28 mouse cellular contexts compared by ENCODE assay signal in genomic region chr13:37511006-37511405, GRCm38 (mm10).
A peak's percentile ranks its signal among the peaks of the same experiment; 100 is the strongest.
DNase-seq lines count a peak whose midpoint lies in the region; ATAC-seq and TF ChIP-seq lines count a peak whose summit lies in the region.
"Had no signal": no experiment of that assay in that cellular context is flagged by ENCODE, and none has a peak within 500 bp of the region (broad histone marks: within the 10 kb centered on the region; RNA-seq: fewer than 3 reads in every experiment).

No protein-coding gene starts in this region.

- no peak for ATAC-seq in heart, embryonic 12.5 days (ENCODE audit: insufficient number of reproducible peaks, low FRiP score)
- no peak for ATAC-seq in lung, embryonic 14.5 days (ENCODE audit: insufficient read depth)
- no peak for ATAC-seq in midbrain, embryonic 11.5 days (ENCODE audit: low FRiP score)
- no peak for ATAC-seq in midbrain, embryonic 16.5 days
- ATAC-seq in activated CD4-positive, CD25-positive, alpha-beta regulatory T cell, adult 4 months: no peak
- ATAC-seq: CD4-positive, CD25-positive, alpha-beta regulatory T cell, adult 4 months; forebrain, embryonic 16.5 days; intestine, embryonic 16.5 days; midbrain, embryonic 15.5 days had no signal

- no peak overlapping the region for H3K9ac ChIP-seq in heart, embryonic 12.5 days
- H3K9ac ChIP-seq in lung, embryonic 14.5 days: no peak overlapping the region
- no peak overlapping the region for H3K9ac ChIP-seq in midbrain, embryonic 11.5 days (ENCODE audit: low read length)
- H3K9ac ChIP-seq in midbrain, embryonic 16.5 days (ENCODE audit: low read depth, low read length): no peak overlapping the region
- H3K9ac ChIP-seq: hindbrain, embryonic 13.5 days; limb, embryonic 13.5 days; midbrain, embryonic 15.5 days; neural tube, embryonic 12.5 days had no signal

- no peak overlapping the region for H3K4me3 ChIP-seq in heart, embryonic 12.5 days
- no peak overlapping the region for H3K4me3 ChIP-seq in heart, embryonic 10.5 days
- H3K4me3 ChIP-seq in lung, embryonic 14.5 days (ENCODE audit: low read depth, low read length): no peak overlapping the region
- H3K4me3 ChIP-seq in midbrain, embryonic 11.5 days (ENCODE audit: low read depth, low read length): no peak overlapping the region
- H3K4me3 ChIP-seq in midbrain, embryonic 16.5 days (ENCODE audit: low read depth, low read length): no peak overlapping the region
- H3K4me3 ChIP-seq: erythroblast, embryonic 14.5 days; hindbrain, embryonic 13.5 days; limb, embryonic 13.5 days; midbrain, embryonic 15.5 days; myocyte; neural tube, embryonic 12.5 days had no signal

- H3K9me3 ChIP-seq in heart, embryonic 12.5 days (replicated peaks): no peaks in the 10 kb centered on the region
- no peaks in the 10 kb centered on the region for H3K9me3 ChIP-seq in heart, embryonic 10.5 days
- H3K9me3 ChIP-seq in lung, embryonic 14.5 days (ENCODE audit: low read depth, low read length): no peaks in the 10 kb centered on the region
- H3K9me3 ChIP-seq in midbrain, embryonic 11.5 days (ENCODE audit: control insufficient read depth, low read length): no peaks in the 10 kb centered on the region
- no peaks in the 10 kb centered on the region for H3K9me3 ChIP-seq in midbrain, embryonic 16.5 days (replicated peaks; ENCODE audit: control insufficient read depth, low read length, poor library complexity, severe bottlenecking)
- H3K9me3 ChIP-seq: hindbrain, embryonic 13.5 days; limb, embryonic 13.5 days; midbrain, embryonic 15.5 days; neural tube, embryonic 12.5 days had no signal

- H3K27ac ChIP-seq in heart, embryonic 12.5 days (ENCODE audit: poor library complexity, severe bottlenecking): peak overlapping the region; percentile 78; the same call in 1 of the 2 replicates
- H3K27ac ChIP-seq in heart, embryonic 10.5 days: no peak overlapping the region
- peak overlapping the region; percentile 89; the same call in 1 of the 2 replicates for H3K27ac ChIP-seq in lung, embryonic 14.5 days (ENCODE audit: low read depth)
- H3K27ac ChIP-seq in midbrain, embryonic 11.5 days (ENCODE audit: low read depth, low read length): no peak overlapping the region
- H3K27ac ChIP-seq in midbrain, embryonic 16.5 days (ENCODE audit: low read length): no peak overlapping the region
- H3K27ac ChIP-seq: hindbrain, embryonic 13.5 days; kidney, postnatal 0 days; limb, embryonic 13.5 days; macrophage; midbrain, embryonic 15.5 days; neural tube, embryonic 12.5 days had no signal

- no peak for DNase-seq in heart, embryonic 10.5 days (ENCODE audit: low spot score)
- no peak for DNase-seq in lung, embryonic 14.5 days
- DNase-seq in lung, adult 18-20 months: no peak
- DNase-seq in midbrain, embryonic 11.5 days (ENCODE audit: low spot score, missing footprints): peak; percentile 71
- DNase-seq: adrenal gland, adult 2 months; adrenal gland, postnatal 36 days; cerebellum, adult 2 months; cerebellum, postnatal 14 days; kidney, adult 8-10 months; kidney, postnatal 4 days; right cerebral cortex, adult 18-20 months; spleen, adult 18-20 months; thymus, postnatal 4 days had no signal

- peaks cover 48% of the 10 kb centered on the region for H3K4me1 ChIP-seq in heart, embryonic 12.5 days (replicated peaks)
- H3K4me1 ChIP-seq in heart, embryonic 10.5 days: peaks cover 56% of the 10 kb centered on the region
- peaks cover 64% of the 10 kb centered on the region for H3K4me1 ChIP-seq in lung, embryonic 14.5 days (ENCODE audit: insufficient read depth)
- H3K4me1 ChIP-seq in midbrain, embryonic 11.5 days (ENCODE audit: control insufficient read depth, insufficient read depth, low read length): peaks cover 17% of the 10 kb centered on the region
- peaks cover 23% of the 10 kb centered on the region for H3K4me1 ChIP-seq in midbrain, embryonic 16.5 days (ENCODE audit: control insufficient read depth, insufficient read depth, low read length)

- WGBS in heart, embryonic 12.5 days: 70% methylated on average over 6 of the region's 6 CpGs
- 66% methylated on average over 6 of the region's 6 CpGs for WGBS in heart, embryonic 10.5 days
- WGBS in lung, embryonic 14.5 days: 77% methylated on average over 6 of the region's 6 CpGs
- WGBS in midbrain, embryonic 11.5 days: 87% methylated on average over 6 of the region's 6 CpGs
- WGBS in midbrain, embryonic 16.5 days: 80% methylated on average over 6 of the region's 6 CpGs

- no peaks in the 10 kb centered on the region for H3K36me3 ChIP-seq in heart, embryonic 12.5 days
- no peaks in the 10 kb centered on the region for H3K36me3 ChIP-seq in heart, embryonic 10.5 days
- H3K36me3 ChIP-seq in lung, embryonic 14.5 days (ENCODE audit: insufficient read depth): no peaks in the 10 kb centered on the region
- no peaks in the 10 kb centered on the region for H3K36me3 ChIP-seq in midbrain, embryonic 11.5 days (ENCODE audit: control insufficient read depth, insufficient read depth, low read length)
- no peaks in the 10 kb centered on the region for H3K36me3 ChIP-seq in midbrain, embryonic 16.5 days (ENCODE audit: control insufficient read depth, insufficient read depth, low read length)
- H3K36me3 ChIP-seq: hindbrain, embryonic 13.5 days; limb, embryonic 13.5 days; midbrain, embryonic 15.5 days; neural tube, embryonic 12.5 days had no signal

- no peak overlapping the region for H3K4me2 ChIP-seq in heart, embryonic 12.5 days
- H3K4me2 ChIP-seq in lung, embryonic 14.5 days: no peak overlapping the region
- H3K4me2 ChIP-seq in midbrain, embryonic 11.5 days: no peak overlapping the region
- H3K4me2 ChIP-seq in midbrain, embryonic 16.5 days (ENCODE audit: low read length): no peak overlapping the region
- H3K4me2 ChIP-seq: hindbrain, embryonic 13.5 days; limb, embryonic 13.5 days; liver, embryonic 11.5 days; midbrain, embryonic 15.5 days; neural tube, embryonic 12.5 days had no signal

- no peaks in the 10 kb centered on the region for H3K27me3 ChIP-seq in heart, embryonic 12.5 days (replicated peaks)
- no peaks in the 10 kb centered on the region for H3K27me3 ChIP-seq in heart, embryonic 10.5 days (ENCODE audit: insufficient read depth, poor library complexity, severe bottlenecking)
- no peaks in the 10 kb centered on the region for H3K27me3 ChIP-seq in lung, embryonic 14.5 days (ENCODE audit: insufficient read depth, low read length)
- peaks cover 16% of the 10 kb centered on the region; the same call in 1 of the 2 replicates for H3K27me3 ChIP-seq in midbrain, embryonic 11.5 days (ENCODE audit: control insufficient read depth, insufficient read depth, low read length)
- H3K27me3 ChIP-seq in midbrain, embryonic 16.5 days (ENCODE audit: control insufficient read depth, insufficient read depth, low read depth, low read length): 0 out of 2 replicates have a peak, but pooled peaks cover 2% of the 10 kb centered on the region
- H3K27me3 ChIP-seq: limb, embryonic 13.5 days; midbrain, embryonic 15.5 days; neural tube, embryonic 12.5 days had no signal

- no peak for TF ChIP-seq CTCF in lung, embryonic 14.5 days (IDR thresholded peaks at IDR 0.05; ENCODE audit: low read depth)

Comparison
In these comparisons a context has a peak if more than half of its experiments do, and no peak if none do; other contexts are left out.
1. H3K27ac ChIP-seq: peak in heart, embryonic 12.5 days (single experiment) and lung, embryonic 14.5 days (single experiment); none in heart, embryonic 10.5 days (single experiment), midbrain, embryonic 11.5 days (single experiment) and midbrain, embryonic 16.5 days (single experiment).